Mouse (Mus musculus): ENCODE data around the gene Vmn2r33.
"Not testable (repeated sequence)": the region's sequence is repeated elsewhere in the genome, so short reads cannot be mapped to it uniquely, and the experiment has no call there.

The Vmn2r33 gene

DNA sequence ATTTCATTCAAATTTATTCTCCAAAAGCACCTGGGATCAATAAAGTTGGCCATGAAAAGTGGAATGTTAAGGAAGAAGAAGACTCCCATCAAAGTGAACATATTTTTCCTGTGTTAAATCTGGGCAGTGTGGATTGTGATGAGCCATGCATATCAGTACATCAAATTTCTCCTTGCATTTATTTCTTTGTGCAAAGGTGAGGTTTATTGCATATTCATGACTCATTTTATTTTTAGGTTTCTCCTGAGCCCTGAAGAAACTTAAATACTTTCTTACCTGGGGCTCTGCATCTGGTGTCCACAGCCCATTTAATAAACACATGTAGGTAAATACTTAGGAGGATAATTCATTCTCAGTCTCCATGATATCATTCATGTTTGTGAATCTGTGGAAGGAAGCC lies at the start of gene Vmn2r33:
Gene Vmn2r33, minus strand, starts transcription at position 101 of the 400 bp plus-strand sequence.
- DNase-seq, result not testable (repeated sequence)

Data from lung, postnatal 14 days (tissue).